Mouse (Mus musculus) activated CD4-positive, CD25-positive, alpha-beta regulatory T cell, adult 4 months (primary cell): ENCODE measurements at regions not wholly inside any gene's neighbourhood (a gene's known extent, or its start where the extent isn't known, plus 50 kb on each side); places are given as distances from the start of the nearest gene placed in this dataset.

Source experiments
- ATAC-seq: one replicate; pipeline ENCODE4 v1.8.0; 2017

DNA sequence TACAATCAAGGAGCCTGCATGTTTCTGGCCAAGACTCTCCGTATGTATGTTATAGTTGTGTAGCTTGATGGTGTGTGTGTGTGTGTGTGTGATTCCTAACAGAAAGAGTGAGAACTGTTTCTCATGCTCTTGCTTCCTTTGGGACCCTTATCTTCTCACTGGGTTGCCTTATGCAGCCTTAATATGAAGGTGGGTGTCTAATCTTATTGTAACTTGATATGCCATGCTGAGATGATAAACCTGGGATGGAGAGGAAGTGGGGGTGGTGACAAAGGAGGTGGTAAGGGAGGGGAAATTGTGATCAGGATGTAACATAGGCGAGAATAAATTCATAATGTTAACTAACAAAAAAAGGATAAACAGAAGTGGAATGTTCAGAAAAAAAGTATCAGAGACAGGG, 791.3 kb downstream of the Kcnj2 start:
- no peak for ATAC-seq

DNA sequence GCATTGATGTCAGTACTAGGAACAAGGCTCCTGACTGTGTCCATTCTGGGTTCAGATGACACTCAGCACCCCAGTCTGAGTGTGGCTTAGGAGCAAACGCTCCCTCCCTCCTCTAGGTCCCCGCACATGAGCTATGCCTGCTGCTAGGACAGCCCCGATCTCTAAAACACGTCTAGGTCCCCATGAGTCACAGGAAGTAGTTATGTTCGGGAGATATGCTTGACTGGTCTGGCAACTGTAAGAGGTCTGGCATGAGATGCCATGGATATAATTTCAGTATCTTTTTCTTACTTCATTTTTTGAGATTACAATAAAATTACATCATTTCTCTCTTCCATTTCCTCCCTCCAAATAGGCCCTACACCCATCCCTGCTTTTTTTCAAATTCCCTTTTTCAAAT, 792.1 kb downstream of the Kcnj2 start:
- no peak for ATAC-seq

GRCm38 (mm10) chr11:111865143-111865542, 799.2 kb downstream of the Kcnj2 start:
- no peak for ATAC-seq

DNA sequence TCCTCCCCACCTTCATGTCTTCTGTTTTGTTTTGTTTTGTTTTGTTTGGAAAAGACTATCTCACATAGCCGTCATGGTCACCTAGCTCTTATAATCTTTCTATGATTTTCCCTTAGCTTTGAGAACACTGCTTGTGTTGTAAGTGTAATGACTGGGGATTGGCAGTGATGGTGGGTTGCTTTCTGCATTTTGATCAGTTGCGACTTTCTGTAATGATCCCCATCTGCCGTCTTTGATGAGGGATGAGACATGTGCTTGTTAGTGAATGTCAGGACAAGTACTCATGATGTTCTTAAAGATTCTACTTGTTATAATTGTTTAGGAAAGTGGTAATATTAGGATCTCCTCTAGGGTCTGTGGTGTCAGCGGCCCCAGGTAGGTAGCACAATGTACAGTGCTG, 809.4 kb downstream of the Kcnj2 start:
- ATAC-seq: no peak

DNA sequence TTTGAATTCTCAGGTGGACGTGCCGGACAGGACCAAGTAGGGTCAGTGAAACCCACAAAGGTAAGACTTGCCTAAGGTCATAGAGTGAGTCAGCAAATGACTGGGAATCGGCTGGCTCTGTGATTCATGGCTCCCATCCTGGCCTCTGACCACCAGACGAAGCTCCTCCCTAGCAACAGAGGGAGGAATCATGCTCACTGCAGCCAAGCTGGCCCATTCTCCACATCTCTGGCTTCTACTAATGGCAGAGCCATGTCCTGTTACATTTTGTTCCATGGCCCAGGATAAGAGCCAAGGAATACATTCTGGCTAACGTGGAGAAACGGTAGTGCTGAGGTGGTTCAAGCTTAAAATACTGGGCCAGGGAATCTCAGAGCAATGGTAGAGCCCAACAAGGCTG, 814.2 kb downstream of the Kcnj2 start:
- no peak for ATAC-seq

DNA sequence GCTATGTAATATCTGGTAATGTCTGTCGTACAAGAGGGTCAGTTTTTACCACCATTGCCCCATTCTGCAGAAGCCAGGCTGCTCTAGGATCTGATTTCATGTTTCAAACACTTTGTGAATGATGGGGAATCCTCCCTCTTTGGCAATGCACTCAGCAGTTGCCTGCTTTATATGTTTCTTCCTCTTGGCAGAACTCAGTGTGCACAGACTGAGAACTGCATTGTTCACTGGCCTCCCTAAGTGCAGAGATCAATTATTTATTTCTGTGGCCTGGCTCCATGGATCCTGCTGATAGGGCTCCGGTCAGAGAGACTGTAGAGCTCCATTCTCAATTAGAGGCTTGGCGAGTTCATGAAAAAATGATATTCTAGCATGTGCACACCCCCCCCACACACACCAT, 824.1 kb downstream of the Kcnj2 start:
- no peak for ATAC-seq

DNA sequence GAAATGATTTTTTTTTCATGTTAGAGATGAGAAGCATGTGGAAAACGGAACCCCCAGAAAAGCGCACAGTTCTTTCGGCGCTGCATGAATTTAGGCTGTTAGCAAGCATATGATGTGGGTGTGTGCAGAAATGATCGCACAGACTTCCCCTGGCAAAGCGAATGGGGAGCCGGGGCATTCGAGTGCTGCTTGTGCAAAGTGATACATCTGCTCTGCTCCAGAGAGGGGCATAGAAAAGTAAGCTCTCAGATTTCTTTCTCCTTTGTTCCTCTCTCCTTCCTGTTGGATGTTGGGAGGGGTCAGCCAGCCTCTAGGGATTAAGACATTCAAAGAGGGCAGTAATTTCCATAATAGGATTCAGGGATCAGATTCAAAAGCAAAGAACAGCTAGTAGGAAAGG, 827.9 kb downstream of the Kcnj2 start:
- no peak for ATAC-seq

- no peak for ATAC-seq
Measured at GRCm38 (mm10) chr11:111895221-111896200, 829.5 kb downstream of the Kcnj2 start.

GRCm38 (mm10) chr11:111897001-111897400, 831.0 kb downstream of the Kcnj2 start:
- no peak for ATAC-seq

GRCm38 (mm10) chr11:111904086-111904485, 838.1 kb downstream of the Kcnj2 start:
- ATAC-seq: no peak

DNA sequence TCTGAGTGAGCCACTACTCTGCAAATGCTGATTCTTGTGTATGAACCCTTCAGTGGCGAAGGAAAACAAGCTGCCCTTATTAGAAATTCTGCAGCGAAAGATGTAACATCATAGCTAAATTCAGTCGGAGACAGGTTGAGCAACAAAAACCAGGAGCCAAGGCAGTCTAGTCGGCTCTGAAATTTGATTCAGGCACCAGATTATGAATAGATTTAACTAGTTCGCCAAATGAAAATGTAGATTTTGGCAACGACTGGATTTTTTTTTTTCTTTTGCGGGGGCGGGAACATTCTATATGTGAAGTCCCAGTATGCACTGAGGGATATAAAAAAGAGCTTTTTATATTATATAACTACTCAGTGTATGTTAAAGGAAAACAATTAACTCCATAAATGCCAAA, 847.9 kb downstream of the Kcnj2 start:
- ATAC-seq: no peak

DNA sequence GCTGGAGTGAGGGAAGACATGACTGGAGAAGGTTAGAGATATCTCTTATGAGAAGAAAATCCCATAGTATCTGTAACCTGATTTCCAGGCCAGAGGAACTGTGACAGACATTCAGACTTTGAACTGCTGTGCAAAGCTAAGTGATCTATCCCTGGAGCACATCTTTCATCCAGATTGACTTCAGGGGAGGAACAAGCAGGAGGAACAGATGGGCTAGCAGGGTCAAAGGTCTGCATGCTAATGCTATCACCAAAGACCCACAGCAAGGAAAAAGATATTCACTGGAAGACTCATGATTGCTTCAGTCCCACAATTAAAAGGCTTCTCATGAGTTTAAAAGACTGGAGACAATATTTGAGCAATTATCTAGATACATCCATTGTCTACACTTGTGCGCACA, 855.7 kb upstream of the Sox9 start:
- no peak for ATAC-seq

DNA sequence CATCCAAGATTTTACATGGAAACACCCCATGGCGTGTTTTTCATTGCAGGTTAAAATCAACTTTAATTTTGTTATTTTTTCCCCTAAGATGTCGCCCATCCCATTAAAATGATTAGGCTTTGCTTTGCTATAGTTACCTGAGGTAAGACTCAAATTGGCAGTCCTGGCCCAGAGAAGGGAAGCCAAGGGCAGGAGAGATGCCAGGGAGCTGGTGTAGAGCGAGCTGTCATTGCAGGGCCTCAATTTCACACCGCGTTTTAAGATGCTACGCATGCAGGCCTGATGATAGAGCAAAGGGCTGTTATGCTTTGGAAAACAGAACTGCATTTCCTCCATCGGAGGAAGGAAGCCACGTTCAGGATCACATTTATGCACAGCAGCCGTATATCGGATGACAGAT, 852.7 kb upstream of the Sox9 start:
- ATAC-seq: no peak

DNA sequence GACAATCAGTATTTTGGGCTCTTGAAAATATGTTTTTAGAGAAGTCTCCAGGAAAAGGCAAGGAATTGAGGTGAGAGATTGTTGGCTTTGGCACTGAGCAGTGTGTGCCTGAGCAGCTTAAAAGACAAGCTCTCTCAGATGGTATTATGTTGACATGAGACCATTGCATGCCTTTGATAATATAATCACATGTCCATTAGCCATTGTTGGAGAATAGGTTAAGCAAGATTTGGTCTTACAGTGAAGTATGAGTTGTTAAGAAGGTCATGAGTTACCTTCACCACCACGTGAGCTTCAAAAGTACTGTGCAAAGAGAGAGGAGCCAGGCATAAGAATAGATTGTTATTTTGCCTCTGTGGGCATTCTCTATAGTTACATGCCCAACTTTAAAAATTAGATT, 850.0 kb upstream of the Sox9 start:
- ATAC-seq: no peak

- ATAC-seq: no peak
Measured at GRCm38 (mm10) chr11:111944282-111944681, 837.7 kb upstream of the Sox9 start.

GRCm38 (mm10) chr11:111945806-111946205, 836.2 kb upstream of the Sox9 start:
- ATAC-seq: no peak

DNA sequence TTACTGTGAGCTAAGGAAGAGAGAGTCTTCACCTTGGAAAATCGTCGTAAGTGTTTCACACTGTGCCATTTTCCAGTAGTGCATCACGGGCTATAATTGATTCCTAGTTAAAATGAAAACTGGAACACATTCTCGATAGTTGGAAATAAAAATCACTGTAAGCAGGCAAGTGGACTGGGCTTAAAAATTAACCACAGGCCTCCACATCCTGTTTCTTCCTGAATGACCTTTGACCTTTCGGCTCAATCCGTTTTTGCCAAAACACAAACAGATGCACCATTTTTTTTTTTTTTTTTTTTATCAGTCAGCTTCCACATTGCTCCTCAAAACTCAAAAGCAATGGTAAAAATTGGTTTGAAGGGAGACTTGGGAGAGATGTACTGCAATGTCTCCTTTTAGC, 834.4 kb upstream of the Sox9 start:
- ATAC-seq: no peak

DNA sequence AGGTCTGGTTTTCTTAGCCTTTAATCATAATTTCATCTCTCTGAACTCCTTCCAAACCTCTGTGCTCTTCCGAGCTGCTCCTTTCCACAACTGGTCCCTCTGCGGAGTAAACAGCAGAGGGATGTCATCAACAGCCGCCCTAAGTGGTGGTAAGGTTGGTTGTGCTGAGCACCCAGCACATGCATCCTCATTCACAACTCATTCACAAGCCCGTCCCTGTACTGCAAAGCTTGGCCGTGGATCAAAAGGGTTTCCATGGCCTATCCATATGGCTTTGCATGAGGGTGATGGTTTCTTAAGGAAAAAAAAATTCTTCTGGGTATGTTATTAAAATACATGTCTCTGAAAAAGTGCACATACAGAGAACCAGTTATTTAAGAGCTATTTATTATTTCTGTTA, 828.6 kb upstream of the Sox9 start:
- no peak for ATAC-seq

GRCm38 (mm10) chr11:111957721-111958287, 824.2 kb upstream of the Sox9 start:
- ATAC-seq: no peak

GRCm38 (mm10) chr11:111961047-111961837, 820.8 kb upstream of the Sox9 start:
- ATAC-seq: no peak

GRCm38 (mm10) chr11:111961846-111962245, 820.2 kb upstream of the Sox9 start:
- ATAC-seq: no peak

DNA sequence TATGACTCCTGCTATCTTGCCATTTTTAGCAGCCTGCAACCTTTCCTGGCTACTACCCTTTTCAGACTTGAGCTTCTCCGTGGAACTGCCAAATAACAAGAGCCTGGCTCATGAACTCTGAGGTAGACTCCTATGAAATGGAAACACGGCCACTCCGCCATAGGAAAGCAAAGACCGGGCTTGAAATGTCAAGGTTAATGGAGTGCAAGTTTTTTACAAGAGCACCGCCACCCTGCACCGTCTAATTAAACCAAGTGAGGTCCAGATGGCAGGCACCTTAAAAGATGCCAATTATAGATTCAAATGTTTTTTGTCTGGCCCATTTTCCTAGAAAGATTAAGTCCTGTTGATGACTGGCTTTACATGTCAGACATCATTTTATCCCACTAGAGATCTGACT, 818.0 kb upstream of the Sox9 start:
- ATAC-seq: no peak

- no peak for ATAC-seq
Measured at GRCm38 (mm10) chr11:111966401-111966800, 815.6 kb upstream of the Sox9 start.

- no peak for ATAC-seq
Measured at GRCm38 (mm10) chr11:111971001-111971400, 811.0 kb upstream of the Sox9 start.
